Mouse (Mus musculus): ENCODE measurements around the gene Astn1. TPM values are rescaled to one million over a fixed set of nuclear protein-coding genes. Genes with fewer than 3 reads are reported as not detected.

Astn1 gene
- total RNA-seq, 2 experiments from 2014 or later, result 4.8 to 6.4 TPM

DNA sequence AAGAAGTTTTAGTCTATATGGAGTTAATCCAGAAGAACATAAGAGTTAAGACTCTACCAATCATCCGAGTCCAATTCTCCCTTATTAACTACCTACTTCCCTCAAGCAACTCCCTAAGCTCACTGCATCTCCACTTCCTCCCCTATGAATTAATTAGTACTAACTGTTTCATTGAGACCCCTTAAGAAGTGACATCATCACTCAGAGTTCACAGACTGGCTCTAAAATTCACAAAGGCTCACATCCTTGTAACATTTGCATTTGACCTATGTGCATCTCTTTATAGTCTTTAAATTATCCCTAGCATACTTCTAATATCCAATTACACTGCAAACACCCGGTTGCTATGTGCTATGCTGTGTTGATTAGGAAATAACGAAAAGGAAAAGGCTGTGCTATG is 174.1 kb downstream of the Astn1 start:
- DNase-seq, result no peak

DNA sequence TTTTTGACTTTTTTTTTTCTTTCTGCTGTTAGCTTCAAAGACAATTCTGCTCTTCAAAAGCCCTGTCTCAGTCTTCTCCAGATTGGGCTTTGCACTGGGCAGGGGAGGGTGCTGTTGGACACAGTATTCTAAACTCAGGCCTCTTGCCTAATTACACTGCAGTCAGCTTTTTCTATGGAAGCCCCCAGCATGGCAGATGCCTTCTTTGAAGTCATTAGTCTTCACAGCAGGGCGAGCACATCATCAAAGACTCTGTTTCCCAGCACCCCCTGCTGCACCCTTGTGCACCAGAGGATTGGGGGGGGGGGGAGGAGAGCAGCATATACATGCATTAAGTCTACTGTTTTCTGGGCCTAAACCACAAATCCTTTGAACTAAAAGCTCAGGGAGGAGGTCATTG is 174.8 kb downstream of the Astn1 start:
- no peak for DNase-seq

DNA sequence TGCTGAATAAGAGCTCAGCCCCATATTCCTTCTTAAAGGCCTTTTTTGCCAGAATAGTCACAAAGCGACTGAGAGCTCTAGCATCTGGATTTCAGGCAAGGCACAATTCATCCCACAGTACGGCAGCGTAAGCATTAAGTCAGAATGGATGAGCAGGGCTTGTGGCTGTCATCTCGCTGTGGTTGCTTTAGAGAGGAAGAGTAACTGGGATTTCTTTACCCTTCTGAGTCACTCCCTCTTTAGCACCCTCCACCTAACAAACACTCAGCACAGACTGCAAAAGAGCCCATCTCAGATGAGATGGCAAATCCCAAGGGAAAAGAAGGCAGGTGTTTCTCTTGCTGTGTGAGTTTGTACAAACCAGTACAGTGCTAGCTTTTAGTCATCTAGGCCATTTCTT is 183.0 kb downstream of the Astn1 start:
- DNase-seq, result no peak

DNA sequence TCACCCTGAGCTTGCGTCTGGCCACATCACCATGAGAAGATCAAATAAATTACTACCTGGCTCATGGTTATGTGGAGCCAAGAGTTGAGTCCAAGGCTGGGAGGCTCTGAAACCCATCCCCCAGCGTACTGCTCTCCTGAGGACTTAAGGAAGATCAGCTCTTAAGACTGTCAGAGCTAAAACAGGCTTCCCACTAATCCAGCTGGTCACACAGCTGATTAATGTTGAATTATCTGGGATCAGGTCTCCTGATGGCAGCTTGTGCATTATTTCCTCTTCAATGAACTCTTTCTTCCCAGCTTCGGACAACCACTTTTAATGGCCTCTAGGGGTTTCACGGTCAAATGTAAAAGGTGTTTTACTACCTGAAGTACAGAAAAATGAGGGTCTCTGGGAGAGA is 184.4 kb downstream of the Astn1 start:
- DNase-seq, result no peak

DNA sequence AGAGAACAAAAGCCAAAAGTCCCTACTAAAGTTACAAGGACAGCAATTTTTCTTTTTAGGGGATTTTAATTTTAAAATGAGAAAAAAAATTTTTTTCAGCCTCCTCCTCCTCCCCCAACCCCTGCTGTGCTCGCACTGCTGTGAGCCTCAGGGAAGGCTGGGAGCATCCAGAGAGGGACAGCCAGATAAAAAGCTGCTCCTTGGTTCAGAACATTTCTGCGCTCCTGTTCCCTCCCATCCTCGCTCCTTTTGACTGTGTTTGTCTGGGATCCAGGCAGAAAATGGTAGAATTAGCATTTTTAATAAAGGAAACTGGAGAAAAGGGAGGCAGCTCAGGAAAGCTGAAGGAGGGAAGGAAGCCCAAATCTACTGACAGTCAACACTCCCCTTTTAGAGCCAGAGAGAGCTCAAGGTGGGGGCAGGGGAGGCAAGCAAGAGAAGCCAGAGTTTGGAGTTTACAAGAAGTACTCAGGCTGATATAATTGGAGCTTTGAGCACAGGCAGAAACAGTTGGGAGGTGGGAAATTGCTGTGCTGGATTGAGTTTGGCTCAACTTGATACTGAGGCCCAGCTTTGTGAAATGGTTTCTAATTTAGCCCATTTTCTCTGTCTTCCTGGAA is 185.6 kb downstream of the Astn1 start:
- no peak for DNase-seq

DNA sequence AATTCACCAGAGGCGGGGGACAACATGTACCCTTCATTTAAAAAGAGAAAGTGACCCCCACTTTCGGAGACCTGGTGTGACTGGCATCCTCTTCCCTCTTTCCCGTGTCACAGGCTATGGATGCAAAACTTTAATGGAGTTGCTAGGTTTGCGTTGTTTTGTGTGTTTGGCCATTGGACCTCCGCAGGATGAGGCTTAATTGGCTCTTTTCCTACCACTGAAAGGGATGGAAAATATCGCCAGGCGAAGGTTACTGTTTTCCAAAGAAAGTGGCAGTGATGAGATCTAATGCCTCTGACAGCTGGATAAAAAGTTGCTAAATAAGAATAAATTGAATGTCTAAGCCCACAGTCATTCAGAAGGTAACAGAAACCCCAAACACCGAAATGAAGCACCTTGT is 186.2 kb downstream of the Astn1 start:
- no peak for DNase-seq

DNA sequence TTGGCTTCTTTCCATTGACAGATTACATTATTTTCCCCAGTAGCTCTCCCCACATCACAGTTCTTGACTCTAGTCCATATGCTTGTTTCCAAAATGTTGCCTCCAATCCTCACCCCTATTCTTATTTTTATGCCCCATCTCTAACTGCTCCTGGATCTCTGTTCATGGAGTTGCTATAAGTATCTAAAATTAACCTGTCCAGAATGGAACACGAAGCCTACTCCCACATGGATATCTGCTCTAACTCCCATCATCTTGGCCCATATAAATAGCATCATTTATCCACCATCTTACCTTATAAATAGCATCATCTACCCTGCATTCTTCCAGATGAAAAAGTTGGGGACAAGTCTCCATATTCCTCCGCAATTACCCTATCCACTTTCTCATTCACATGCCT is 187.5 kb downstream of the Astn1 start:
- no peak for DNase-seq

DNA sequence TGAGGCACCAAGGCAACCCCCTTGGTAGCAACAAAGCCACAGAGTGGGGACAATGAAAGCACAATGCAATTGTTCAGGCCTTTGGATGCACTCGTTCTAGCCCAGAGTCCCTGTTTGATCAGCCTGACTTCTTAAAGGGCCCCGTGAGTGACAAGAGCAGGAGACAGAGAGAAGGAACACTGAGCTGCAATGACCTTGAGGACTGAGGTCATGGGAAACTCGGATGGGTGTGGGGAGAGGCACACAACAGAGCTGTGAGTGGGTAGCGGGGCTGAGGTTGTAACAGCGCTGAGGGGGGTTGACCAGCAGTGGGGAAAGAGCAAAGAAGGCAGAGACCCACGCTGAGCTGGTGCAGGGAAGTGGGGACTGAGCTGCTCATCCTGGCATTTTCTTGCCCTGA is 189.9 kb downstream of the Astn1 start:
- peak in 1 of 2 experiments; percentile 0 for DNase-seq

DNA sequence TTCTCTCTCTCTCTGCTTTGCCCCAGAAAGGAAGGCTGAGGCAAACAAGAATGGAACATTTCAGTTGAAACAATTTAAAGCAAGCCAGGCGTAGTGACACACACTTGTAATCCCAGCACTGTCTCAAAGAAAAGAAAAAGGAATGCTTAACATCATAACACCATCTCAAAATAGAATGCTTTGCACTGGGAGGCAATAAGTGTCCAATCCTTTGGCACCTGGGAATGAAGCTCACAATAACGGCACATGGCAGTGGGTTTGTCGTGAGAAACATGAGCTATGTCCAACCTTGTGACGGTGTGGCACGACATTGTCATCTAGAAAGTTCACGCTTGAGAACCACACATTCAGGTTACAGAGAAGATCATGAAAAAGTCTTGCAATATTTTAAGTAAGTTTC is 191.3 kb downstream of the Astn1 start:
- DNase-seq, result no peak

DNA sequence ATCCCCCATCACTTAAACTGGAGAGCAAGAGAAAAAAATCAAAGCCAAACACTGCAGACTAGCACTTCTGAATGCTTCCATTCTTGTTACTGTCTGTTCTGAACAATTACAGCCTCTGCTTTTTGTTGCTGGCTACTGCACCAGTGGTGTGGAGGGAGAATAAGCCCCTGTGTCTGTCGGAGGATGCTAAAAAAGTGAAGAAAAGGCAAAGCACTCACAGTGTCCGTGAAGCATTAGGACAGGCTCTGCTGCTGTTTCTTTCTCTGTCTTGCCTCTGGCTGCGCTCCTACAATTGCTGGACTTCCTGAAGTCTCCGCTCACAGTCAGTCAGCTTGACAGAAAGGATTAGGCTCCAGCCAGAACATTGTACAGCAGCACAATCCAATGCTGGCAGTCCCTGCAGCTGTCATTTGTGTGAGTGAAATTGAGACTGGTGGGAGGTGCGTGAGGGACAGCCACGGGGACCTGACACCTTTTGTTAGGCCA is 192.0 kb downstream of the Astn1 start:
- DNase-seq, result no peak

DNA sequence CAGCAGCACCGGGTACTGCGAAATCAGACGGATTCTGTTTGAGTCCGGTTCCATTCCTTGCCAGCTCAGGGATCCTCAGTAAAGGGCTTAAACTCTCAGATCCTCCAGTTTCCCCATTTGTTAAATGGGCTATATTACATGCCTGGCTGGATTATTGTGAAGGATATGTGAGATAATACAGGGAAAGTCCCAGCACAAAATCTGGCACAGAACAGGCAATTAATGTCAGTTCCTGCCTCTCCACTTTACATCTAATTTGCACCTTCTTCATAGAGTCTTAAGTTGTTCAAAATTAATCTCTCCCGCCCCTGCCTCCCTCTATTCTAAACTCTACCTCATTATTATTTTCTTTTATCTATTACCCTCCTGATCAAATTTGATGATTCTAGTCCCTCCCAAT is 211.1 kb downstream of the Astn1 start:
- no peak for DNase-seq

DNA sequence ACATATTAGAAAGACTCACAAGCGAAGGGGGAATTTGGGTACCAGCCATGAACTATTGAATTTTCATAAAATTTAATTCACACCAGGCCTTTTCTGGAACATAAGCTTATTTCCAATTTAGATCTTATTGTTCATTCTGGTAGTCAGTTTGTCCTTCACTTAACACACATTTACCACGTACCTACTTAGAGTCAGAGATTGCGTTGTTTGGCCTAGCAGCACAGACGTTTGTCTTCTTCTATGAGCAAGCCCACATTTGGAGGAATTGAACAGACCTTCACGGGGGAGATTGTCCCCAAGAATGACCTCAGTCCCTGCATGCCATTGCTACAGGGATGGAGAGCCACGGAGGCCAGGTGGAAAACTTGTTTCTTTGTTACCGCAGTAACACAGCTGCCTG is 211.5 kb downstream of the Astn1 start:
- DNase-seq, result no peak

DNA sequence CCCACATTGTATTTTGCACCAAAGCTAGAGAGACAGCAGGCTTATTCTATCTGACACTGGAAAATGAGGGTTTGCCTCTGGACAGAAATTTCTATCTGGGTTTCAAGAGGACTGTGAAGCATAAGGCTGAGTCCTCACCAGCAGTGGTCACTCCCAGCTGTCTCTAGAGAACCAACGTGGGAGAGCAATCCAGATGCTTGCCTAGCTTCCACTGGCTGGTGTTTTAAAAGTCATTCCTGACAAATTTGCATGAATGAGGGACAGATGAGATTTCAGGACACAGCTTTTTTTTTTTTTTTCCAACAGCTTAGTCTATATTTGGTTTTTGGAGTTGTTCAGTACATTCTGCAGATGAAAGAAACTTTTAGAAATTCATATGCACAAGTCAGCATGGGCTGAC is 213.9 kb downstream of the Astn1 start:
- no peak for DNase-seq

DNA sequence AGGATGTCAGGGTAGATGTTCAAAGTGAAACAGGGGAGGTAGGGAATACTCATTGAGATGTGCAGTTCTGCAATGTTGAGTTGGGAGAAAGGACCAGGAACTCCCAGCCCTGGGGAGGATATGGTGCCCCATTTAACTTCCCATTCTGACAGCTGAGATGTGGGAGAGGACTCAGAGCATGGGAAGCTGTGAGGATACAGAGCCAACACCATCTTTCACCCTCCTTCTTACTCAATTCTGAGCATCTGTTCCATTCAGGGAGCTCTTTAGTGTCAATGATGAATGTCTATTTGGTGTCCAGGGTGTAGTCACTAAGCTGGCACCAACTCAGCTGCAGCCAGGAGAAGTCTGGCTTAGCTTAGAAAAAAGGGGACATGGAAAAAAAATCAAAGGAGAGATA is 219.7 kb downstream of the Astn1 start:
- DNase-seq, result no peak

DNA sequence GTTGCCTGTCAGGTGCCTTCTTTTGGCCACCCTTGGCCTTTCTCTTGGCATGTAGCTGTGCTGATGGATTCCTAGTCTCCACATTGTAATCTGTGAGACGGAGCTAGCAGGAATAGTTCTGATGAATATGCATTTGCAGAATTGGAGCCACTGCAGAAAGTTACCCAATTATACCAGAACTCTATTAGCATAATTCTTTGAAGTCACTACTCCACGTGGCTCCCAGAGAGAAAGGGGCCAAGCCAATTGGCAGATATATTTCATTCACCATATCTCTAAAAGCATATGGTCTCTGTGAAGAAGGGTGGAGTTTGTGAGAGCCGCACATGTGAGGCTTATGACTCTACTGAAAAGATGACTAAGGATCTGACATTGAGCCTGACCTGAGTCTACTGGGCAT is 226.8 kb downstream of the Astn1 start:
- no peak for DNase-seq

DNA sequence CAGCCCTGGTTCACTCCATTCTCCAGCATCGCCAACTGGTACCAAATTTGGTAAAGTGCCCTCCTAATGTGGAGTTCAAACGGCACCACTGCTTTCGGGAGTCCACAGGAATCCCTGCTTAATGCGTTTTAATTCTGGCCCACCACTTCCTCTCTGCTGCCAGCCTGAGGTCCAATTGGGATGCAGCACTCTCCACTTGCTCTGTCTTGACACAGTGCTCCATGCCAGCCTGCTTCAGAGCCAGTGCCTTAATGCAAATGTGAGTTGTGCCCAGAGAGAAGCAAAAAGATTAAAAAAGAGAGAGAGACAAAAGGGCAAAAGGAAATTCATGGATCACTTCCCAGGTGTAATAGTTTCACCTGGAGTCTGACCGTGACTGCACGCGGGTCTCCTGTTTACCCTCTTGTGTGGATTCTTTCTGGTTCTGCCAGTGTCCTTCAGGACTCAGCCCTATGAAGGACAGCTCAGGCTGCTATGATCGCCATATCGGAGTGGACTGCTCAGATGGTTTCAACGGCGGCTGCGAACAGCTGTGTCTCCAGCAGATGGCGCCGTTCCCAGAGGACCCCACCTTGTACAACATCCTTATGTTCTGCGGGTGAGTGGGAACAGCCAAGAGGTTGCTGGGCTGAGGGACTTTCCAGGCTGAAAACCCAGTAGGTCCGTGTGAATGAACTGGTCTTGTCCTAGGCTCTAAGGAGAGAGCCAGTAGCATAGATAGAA is 234.8 kb downstream of the Astn1 start:
- DNase-seq, result peak; percentile 63 to 76

DNA sequence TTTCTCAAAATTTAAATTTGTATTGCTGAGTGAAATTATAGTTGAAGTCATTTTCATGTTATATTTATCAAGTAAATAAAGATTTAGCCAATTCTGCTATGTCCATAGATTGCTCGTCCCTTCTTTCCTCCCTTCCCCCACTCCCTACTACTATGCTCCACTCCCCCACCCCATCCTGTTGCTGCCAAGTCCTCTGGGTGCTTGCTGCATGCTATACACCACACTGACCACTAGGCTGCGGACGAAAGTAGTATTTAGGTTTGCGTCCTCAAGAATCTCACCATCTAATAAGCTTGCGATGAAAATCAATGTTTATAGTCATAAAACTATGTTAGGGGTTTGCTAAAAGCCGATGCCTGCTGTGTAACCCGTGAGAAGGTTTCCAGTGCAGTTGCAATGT is 235.9 kb downstream of the Astn1 start:
- no peak for DNase-seq

DNA sequence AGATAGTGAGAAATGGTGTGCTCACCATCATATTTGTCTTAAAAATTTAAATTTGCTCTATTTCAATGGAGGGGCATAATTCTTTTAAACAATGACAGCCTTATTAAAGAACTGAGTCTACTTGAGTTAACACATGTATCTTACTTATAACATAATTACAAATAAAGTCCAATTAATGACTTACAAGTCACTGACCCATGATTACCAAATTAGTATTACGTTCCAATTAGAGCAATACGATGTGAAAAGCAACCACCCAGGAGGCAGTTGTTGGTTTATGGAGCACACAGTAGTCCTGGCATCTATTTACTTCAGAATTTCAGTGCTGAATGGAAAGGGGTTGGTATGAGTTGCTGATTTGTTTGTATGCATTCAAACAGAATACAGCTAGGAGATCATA is 237.4 kb downstream of the Astn1 start:
- DNase-seq, result no peak

DNA sequence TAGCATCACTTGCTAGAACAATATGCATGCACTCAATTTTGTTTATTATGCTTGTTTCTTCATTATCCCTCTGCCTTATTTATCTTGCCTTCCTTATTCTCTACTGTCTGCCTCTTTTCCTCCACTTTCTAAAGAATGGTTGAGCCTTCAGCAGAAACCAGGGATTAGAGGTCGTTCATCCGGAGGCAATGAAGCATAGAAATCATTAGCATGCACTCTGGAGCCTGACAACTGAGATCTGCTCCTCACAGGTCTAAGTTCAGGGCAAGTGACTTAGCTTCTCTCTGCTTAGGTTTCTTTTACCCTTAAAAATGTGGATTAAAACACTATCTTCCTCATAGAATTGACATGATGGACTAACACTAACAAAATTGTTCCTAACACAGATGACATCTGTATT is 241.0 kb downstream of the Astn1 start:
- no peak for DNase-seq

DNA sequence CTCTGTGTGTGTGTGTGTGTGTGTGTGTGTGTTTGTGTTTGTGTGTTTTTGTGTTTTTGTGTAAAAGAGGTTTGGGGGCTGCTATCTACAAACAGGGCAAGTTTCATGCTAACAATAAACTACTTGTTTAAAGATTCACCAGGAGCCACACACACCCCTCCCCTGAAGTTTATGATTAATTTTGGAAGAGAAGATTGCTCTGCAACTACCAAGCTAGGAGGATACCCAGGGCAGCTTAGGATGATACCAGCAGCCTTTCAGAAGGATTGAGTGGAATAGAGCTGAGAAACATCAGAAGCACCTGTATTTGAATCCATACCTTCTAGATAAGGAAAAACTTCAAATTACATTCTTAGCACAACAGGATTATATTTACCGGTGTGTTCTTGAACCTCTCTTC is 242.1 kb downstream of the Astn1 start:
- DNase-seq, result no peak

DNA sequence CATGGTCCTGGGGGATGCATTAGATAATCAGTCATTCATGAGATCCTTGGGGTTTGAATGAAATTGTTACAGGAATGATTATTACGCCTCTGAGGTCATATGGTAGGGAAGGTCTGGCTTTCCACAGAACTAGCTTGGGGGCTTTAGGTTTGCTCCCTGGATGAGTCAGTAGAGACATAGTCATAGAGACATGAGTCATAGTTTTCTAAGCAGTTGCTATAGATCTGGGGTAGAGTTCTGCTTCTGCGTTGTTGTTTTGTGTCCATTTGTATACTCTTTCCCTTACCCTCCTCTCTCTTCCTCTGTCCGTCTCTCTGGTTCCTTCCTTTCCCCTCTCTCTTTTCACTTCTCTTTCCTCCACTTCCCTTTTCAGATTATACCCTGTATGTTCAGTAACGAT is 243.5 kb downstream of the Astn1 start:
- DNase-seq, result no peak

DNA sequence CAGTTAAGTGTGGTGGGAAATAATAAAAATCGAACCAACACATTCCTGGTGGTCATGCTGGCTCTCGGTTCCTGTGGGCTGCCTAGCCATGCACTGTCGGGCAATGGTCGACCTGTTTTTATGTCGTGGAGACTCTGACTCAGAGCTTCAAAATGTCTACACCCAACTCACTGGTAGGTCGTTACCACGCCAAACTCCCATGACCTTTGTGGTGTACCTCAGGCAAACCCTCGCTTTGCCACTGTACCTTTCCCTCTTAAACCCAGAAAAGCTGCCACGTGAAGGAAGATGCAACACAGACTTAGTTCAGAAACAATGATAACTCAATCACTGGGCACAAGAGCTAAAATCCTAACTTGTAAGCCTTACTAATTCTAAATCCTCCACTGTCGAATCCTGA is 244.3 kb downstream of the Astn1 start:
- DNase-seq, result no peak

DNA sequence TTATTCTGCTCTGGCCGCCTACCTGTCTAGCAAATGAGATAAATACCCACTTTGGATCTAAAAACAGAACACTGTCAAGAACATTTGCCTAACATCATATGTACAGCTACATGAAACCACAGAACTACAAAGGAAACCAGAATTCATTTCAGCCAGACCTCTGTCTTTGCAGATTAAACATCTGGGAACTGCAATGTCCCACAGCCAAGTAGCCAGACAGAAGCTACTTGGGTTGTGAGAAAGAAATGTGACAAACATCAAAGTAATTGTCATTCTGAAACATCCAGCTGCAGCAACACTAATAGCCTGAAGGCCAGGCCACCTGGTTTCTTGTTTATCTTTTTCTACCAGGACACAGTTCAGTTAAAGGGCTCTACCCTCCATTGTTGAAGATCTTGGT is 245.1 kb downstream of the Astn1 start:
- no peak for DNase-seq

DNA sequence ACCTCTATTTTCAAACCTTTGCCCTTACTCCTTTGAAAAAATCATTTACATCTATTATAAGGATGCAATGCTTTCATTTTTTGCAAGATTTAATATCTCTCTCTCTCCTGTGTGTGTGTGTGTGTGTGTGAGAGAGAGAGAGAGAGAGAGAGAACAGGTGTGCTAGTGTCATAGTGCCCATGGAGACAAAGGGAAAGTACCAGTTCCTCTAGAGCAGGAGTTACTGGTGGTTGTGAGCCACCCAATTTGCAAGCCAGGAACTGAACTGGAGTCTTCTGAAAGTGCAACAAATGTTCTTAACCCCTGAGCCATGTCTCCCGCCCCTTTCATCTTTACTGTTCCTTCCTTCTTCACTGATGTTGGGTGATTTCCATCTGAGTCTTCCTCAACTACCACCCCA is 253.1 kb downstream of the Astn1 start:
- no peak for DNase-seq

Data from adrenal gland, postnatal 36 days (tissue).